Mouse (Mus musculus): ENCODE results near the gene Rgl2. TPM values are rescaled to one million over a fixed set of nuclear protein-coding genes. Genes with fewer than 3 reads are reported as not detected.

Rgl2 gene
- polyA plus RNA-seq, 1 experiment from 2014 or later, result 38.9 TPM

- under 1% methylated on average over 32 of the region's 34 CpGs for WGBS
- no peaks in the 10 kb centered on the region for H3K9me3 ChIP-seq (ENCODE audit: control insufficient read depth, low read length)
- H3K27ac ChIP-seq (replicated peaks in 1 of 2; ENCODE audit: control insufficient read depth in 1 of 2, insufficient read depth in 1 of 2, low read depth in 2 of 2, low read length in 2 of 2), result peak within 1 kb of the TSS; percentile 54 to 83; a peak in 3 of 4 replicates
- peak within 1 kb of the TSS; percentile 75 for H3K4me2 ChIP-seq (ENCODE audit: low read length)
- peak within 1 kb of the TSS; percentile 75 for H3K9ac ChIP-seq (ENCODE audit: low read length)
- H3K27me3 ChIP-seq (ENCODE audit: control insufficient read depth, insufficient read depth, low read length), result no peaks in the 10 kb centered on the region
- H3K36me3 ChIP-seq (ENCODE audit: control insufficient read depth, insufficient read depth, low read length), result peaks cover 56% of the 10 kb centered on the region
- peaks cover 13 to 23% of the 10 kb centered on the region in 2 experiments for H3K4me1 ChIP-seq (ENCODE audit: control insufficient read depth in 2 of 2, insufficient read depth in 2 of 2, low read length in 2 of 2)
- ATAC-seq (ENCODE audit: insufficient number of reproducible peaks, insufficient read depth, low FRiP score, low read depth), result peak; percentile 89
- peak within 1 kb of the TSS; percentile 63 to 66 for H3K4me3 ChIP-seq (ENCODE audit: control insufficient read depth in 1 of 2, insufficient read depth in 1 of 2, low read depth in 1 of 2, low read length in 2 of 2)
These were observed 13.6 kb upstream of the Rgl2 start, which contains the start of the genes Tapbp and Zbtb22 for GRCm38 (mm10) chr17:33915671-33916250. TSS of gene Tapbp (plus strand) at chr17:33915899. TSS of gene Zbtb22 (plus strand) at chr17:33915904.

DNA sequence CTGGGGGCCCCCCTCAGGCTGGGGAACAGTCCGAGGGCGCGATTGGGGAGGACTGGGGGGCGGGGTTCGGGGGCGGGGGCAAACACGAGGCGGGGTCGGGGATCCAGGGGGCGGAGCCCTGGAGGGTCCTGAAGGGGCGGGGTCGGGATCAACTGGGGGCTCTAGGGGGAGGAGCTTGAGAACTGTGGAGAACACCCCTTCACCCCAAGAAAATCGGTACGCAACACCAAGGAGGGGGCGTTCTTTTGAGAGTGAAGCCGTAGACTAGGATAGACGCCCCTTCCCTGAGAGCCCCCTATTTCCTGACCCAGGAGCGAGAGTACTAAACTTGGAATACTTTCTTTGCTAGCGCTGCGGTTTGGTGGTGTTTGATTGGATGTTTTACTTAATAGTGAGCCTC is 13.0 kb upstream of the Rgl2 start:
- Histone ChIP-seq H3K9ac (ENCODE audit: low read length) (peak overlapping the region; percentile 75), H3K27ac (replicated peaks in 1 of 2; ENCODE audit: control insufficient read depth in 1 of 2, insufficient read depth in 1 of 2, low read depth in 2 of 2, low read length in 2 of 2) (peak overlapping the region in 1 of 2 experiments; percentile 83; a peak in 2 of 4 replicates), H3K36me3 (ENCODE audit: control insufficient read depth, insufficient read depth, low read length) (peaks cover 50% of the 10 kb centered on the region), H3K9me3 (ENCODE audit: control insufficient read depth, low read length) (no peaks in the 10 kb centered on the region), H3K4me3 (ENCODE audit: control insufficient read depth in 1 of 2, insufficient read depth in 1 of 2, low read depth in 1 of 2, low read length in 2 of 2) (peak overlapping the region; percentile 63 to 66), H3K4me1 (ENCODE audit: control insufficient read depth in 2 of 2, insufficient read depth in 2 of 2, low read length in 2 of 2) (peaks cover 13 to 23% of the 10 kb centered on the region in 2 experiments), H3K27me3 (ENCODE audit: control insufficient read depth, insufficient read depth, low read length) (no peaks in the 10 kb centered on the region), H3K4me2 (ENCODE audit: low read length) (peak overlapping the region; percentile 75)
- WGBS, result under 1% methylated on average over 14 of the region's 20 CpGs
- ATAC-seq (ENCODE audit: insufficient number of reproducible peaks, insufficient read depth, low FRiP score, low read depth), result peak; percentile 18

- peaks cover 13 to 23% of the 10 kb centered on the region in 2 experiments for H3K4me1 ChIP-seq (ENCODE audit: control insufficient read depth in 2 of 2, insufficient read depth in 2 of 2, low read length in 2 of 2)
These were observed 12.3 kb upstream of the Rgl2 start for GRCm38 (mm10) chr17:33916847-33917655.

GRCm38 (mm10) chr17:33917656-33918292 is 11.6 kb upstream of the Rgl2 start:
- WGBS, result 86% methylated on average over 17 of the region's 18 CpGs
- no peak overlapping the region for H3K4me2 ChIP-seq (ENCODE audit: low read length)
- ATAC-seq (ENCODE audit: insufficient number of reproducible peaks, insufficient read depth, low FRiP score, low read depth), result no peak

More at GRCm38 (mm10) chr17:33916847-33917655, 12.3 kb upstream of the Rgl2 start:
- no peak for ATAC-seq (ENCODE audit: insufficient number of reproducible peaks, insufficient read depth, low FRiP score, low read depth)
- H3K36me3 ChIP-seq (ENCODE audit: control insufficient read depth, insufficient read depth, low read length), result peaks cover 43% of the 10 kb centered on the region
- no peaks in the 10 kb centered on the region for H3K27me3 ChIP-seq (ENCODE audit: control insufficient read depth, insufficient read depth, low read length)
- WGBS, result 66% methylated on average over 31 of the region's 31 CpGs
- H3K9ac ChIP-seq (ENCODE audit: low read length), result peak overlapping the region; percentile 75
- H3K27ac ChIP-seq (replicated peaks in 1 of 2; ENCODE audit: control insufficient read depth in 1 of 2, insufficient read depth in 1 of 2, low read depth in 2 of 2, low read length in 2 of 2), result no peak overlapping the region
- H3K9me3 ChIP-seq (ENCODE audit: control insufficient read depth, low read length), result no peaks in the 10 kb centered on the region
- H3K4me3 ChIP-seq (ENCODE audit: control insufficient read depth in 1 of 2, insufficient read depth in 1 of 2, low read depth in 1 of 2, low read length in 2 of 2), result peak overlapping the region; percentile 63 to 66
- H3K4me2 ChIP-seq (ENCODE audit: low read length), result peak overlapping the region; percentile 75

DNA sequence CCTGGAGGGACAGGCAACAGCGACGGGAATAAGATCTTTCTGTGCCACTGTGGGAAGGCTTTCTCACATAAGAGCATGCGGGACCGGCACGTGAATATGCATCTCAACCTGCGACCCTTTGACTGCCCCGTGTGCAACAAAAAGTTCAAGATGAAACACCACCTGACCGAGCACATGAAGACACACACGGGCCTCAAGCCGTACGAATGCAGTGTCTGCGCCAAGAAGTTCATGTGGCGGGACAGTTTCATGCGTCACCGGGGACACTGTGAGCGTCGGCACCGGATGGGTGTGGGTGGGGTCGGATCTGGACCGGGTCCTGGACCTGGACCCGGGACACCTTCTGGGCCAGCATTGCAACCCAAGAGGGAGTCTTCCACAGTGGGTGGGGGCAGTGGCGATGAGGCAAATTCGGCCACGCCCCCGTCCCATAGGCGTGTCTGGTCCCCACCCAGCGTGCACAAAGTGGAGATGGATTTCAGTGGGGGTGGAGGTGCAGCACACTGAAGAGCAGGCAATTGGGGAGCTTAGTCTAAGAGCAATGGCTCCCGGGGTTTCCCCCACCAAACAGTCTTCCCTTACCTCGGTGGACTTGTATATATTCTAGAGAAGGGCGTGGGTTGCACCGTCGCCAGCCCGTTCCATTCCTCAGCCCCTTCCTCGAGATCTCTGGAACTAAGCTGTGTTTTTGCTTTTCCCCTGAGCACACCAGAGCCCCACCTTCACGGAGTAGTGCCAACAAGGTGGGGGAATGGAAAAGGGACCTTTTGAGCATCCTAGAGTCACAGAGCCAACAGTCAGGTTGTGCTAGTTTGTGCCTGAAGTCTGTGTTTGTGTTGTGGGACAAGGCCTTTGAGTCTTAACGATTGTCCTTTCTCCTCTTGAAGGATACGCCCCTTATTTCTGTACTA is 10.8 kb upstream of the Rgl2 start:
- Histone ChIP-seq H3K9me3 (ENCODE audit: control insufficient read depth, low read length) (no peaks in the 10 kb centered on the region), H3K9ac (ENCODE audit: low read length) (peak overlapping the region; percentile 87), H3K4me1 (ENCODE audit: control insufficient read depth in 2 of 2, insufficient read depth in 2 of 2, low read length in 2 of 2) (peaks cover 13 to 23% of the 10 kb centered on the region in 2 experiments), H3K27me3 (ENCODE audit: control insufficient read depth, insufficient read depth, low read length) (no peaks in the 10 kb centered on the region), H3K27ac (replicated peaks in 1 of 2; ENCODE audit: control insufficient read depth in 1 of 2, insufficient read depth in 1 of 2, low read depth in 2 of 2, low read length in 2 of 2) (peak overlapping the region; percentile 76 to 78; a peak in 1 of 4 replicates), H3K4me3 (ENCODE audit: control insufficient read depth in 1 of 2, insufficient read depth in 1 of 2, low read depth in 1 of 2, low read length in 2 of 2) (peak overlapping the region; percentile 81 to 83), H3K4me2 (ENCODE audit: low read length) (peak overlapping the region; percentile 99), H3K36me3 (ENCODE audit: control insufficient read depth, insufficient read depth, low read length) (peaks cover 30% of the 10 kb centered on the region)
- no peak for ATAC-seq (ENCODE audit: insufficient number of reproducible peaks, insufficient read depth, low FRiP score, low read depth)
- 52% methylated on average over 37 of the region's 37 CpGs for WGBS

More at GRCm38 (mm10) chr17:33917656-33918292, 11.6 kb upstream of the Rgl2 start:
- Histone ChIP-seq H3K4me3 (ENCODE audit: control insufficient read depth in 1 of 2, insufficient read depth in 1 of 2, low read depth in 1 of 2, low read length in 2 of 2) (no peak overlapping the region), H3K36me3 (ENCODE audit: control insufficient read depth, insufficient read depth, low read length) (peaks cover 36% of the 10 kb centered on the region), H3K27me3 (ENCODE audit: control insufficient read depth, insufficient read depth, low read length) (no peaks in the 10 kb centered on the region), H3K27ac (replicated peaks in 1 of 2; ENCODE audit: control insufficient read depth in 1 of 2, insufficient read depth in 1 of 2, low read depth in 2 of 2, low read length in 2 of 2) (no peak overlapping the region), H3K9me3 (ENCODE audit: control insufficient read depth, low read length) (no peaks in the 10 kb centered on the region), H3K4me1 (ENCODE audit: control insufficient read depth in 2 of 2, insufficient read depth in 2 of 2, low read length in 2 of 2) (peaks cover 13 to 23% of the 10 kb centered on the region in 2 experiments), H3K9ac (ENCODE audit: low read length) (no peak overlapping the region)

GRCm38 (mm10) chr17:33919351-33920281 is 9.7 kb upstream of the Rgl2 start:
- under 1% methylated on average over 52 of the region's 52 CpGs for WGBS
- H3K9ac ChIP-seq (ENCODE audit: low read length), result peak overlapping the region; percentile 87

More at GRCm38 (mm10) chr17:33919351-33920281, 9.7 kb upstream of the Rgl2 start:
- Histone ChIP-seq H3K9me3 (ENCODE audit: control insufficient read depth, low read length) (no peaks in the 10 kb centered on the region), H3K4me2 (ENCODE audit: low read length) (peak overlapping the region; percentile 99), H3K4me3 (ENCODE audit: control insufficient read depth in 1 of 2, insufficient read depth in 1 of 2, low read depth in 1 of 2, low read length in 2 of 2) (peak overlapping the region; percentile 81 to 83), H3K27ac (replicated peaks in 1 of 2; ENCODE audit: control insufficient read depth in 1 of 2, insufficient read depth in 1 of 2, low read depth in 2 of 2, low read length in 2 of 2) (peak overlapping the region; percentile 76 to 78), H3K36me3 (ENCODE audit: control insufficient read depth, insufficient read depth, low read length) (peaks cover 19% of the 10 kb centered on the region), H3K4me1 (ENCODE audit: control insufficient read depth in 2 of 2, insufficient read depth in 2 of 2, low read length in 2 of 2) (peaks cover 13 to 23% of the 10 kb centered on the region in 2 experiments), H3K27me3 (ENCODE audit: control insufficient read depth, insufficient read depth, low read length) (no peaks in the 10 kb centered on the region)
- ATAC-seq (ENCODE audit: insufficient number of reproducible peaks, insufficient read depth, low FRiP score, low read depth), result peak; percentile 40; the same call in 1 of the 2 replicates

All from heart, embryonic 14.5 days (tissue).